Mouse (Mus musculus) granulocyte monocyte progenitor cell, adult 5-6 weeks (primary cell): ENCODE data around the gene Slc35b2. TPM values are rescaled to one million over a fixed set of nuclear protein-coding genes. Genes with fewer than 3 reads are reported as not detected.

Experiments used
- ATAC-seq: replicated peaks from 2 replicates; pipeline ENCODE4 v1.8.0; 2016; ENCODE audit warnings: mild to moderate bottlenecking, moderate TSS enrichment, inconsistent platforms; ENCODE audit not compliant: poor library complexity, severe bottlenecking
- total RNA-seq, 2 experiments: library from RNA; stranded (forward) in 1 of 2; stranded (reverse) in 1 of 2; fragments of 200-712, 200-1000 nt in 1 of 2; fragments of >200 nt in 1 of 2; fragmentation: Nextera tagmentation in 1 of 2; gene quantifications; 2 replicates each; pipeline ENCODE4 v1.2.3; 2014 to 2017

The Slc35b2 gene
- total RNA-seq, 2 experiments from 2014 or later, result 39.3 to 124 TPM

GRCm38 (mm10) chr17:45581567-45581983 lies 17.9 kb downstream of the Slc35b2 start:
- ATAC-seq, result peak; percentile 24

GRCm38 (mm10) chr17:45582188-45582587 lies 18.5 kb downstream of the Slc35b2 start:
- no peak for ATAC-seq

- ATAC-seq, result no peak
These were observed 19.2 kb downstream of the Slc35b2 start for GRCm38 (mm10) chr17:45582715-45583355.

- ATAC-seq, result peak; percentile 49
These were observed 20.6 kb downstream of the Slc35b2 start for GRCm38 (mm10) chr17:45584096-45584896.

DNA sequence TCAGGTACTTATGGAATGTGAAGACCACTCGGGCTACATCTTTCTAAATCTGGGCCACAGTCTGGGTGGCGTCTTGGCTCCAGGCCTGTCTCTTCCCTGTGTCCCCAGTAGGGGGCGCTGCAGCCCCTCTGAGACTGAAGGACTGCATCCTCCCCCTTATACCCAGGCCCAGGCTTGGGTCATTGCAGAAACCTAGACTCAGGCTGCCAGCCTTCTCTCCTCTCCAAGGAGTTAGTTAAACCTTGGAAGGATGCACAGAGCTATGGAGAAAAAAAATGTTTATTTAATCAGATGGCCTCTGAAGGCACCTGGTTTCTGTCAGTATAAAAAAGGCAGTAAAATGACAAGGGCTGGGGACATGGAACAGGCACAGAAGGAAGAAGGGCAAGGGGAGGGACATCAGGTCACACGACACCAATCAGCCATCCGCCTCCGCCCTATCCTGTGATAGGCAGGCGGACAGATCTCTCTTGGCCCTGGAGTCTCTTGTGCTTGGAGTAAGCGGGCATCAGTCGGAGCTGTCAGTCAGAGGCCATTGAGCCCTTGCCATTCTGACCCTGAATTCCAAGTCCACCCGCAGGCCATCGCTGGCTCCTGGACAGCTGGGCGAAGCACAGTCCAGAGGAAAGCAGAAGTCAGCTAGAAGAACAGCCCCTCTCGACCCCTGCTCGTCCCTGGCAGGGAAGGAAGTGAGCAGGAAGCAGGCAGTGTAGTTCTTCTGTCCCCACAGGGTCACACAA lies 21.4 kb downstream of the Slc35b2 start:
- ATAC-seq, result peak; percentile 53

GRCm38 (mm10) chr17:45585725-45586448 lies 22.2 kb downstream of the Slc35b2 start:
- ATAC-seq, result no peak

DNA sequence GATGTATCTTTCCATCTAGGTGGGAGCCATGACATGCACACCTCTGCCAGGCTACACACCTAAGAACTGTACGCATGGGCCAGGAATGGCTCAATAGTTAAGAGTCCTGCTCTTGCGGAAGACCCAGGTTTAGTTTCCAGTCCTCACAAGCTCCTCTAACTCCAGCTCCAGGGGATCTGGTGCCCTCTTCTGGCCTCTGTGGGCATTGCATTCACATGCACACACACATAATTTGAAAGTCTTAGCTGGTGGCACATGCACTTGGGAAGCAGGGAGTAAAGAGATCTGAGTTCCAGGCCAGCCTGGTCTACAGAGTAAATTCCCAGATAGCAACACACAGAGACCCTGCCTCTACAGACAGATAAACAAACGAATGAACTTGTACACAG lies 22.8 kb downstream of the Slc35b2 start:
- no peak for ATAC-seq

GRCm38 (mm10) chr17:45588370-45588769 lies 24.7 kb downstream of the Slc35b2 start:
- no peak for ATAC-seq

DNA sequence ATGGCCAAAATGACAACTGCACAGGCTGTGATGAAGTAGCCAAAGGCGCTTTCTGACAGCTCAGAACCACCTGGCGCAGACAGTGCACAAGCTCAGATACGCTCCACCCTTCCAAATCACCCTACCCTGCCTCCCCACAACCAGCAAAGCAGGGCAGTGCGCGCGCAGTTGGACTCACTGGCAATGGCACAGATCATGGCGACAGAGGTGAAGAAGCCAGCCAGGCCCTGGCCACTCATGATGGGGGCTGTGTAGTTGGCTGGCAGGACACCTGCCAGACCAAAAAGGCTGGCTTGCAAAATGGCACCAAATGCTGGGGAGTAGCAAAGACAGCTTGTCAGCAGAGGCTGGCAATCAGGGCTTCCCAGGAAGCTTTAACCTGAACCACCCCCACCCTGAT lies 25.6 kb downstream of the Slc35b2 start:
- ATAC-seq, result no peak

DNA sequence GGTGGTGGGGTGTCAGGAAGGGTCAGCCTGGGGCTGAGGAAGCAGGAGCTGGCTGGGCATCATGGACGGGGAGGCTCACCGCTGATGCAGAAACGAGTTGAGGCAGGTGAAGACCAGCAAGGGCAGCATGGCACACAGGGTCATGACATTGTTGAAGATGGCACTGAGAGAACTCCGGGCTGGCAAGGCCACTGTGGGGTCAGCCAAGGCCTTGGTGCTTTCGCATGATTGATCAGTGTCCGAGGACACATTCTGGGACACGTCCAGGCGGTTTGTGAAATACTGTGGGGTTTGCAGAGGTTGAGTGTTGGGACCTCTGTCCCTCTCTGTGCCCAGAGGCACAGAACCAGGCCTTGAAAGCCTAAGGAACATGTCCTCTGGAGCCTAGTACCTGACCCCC lies 26.2 kb downstream of the Slc35b2 start:
- no peak for ATAC-seq

DNA sequence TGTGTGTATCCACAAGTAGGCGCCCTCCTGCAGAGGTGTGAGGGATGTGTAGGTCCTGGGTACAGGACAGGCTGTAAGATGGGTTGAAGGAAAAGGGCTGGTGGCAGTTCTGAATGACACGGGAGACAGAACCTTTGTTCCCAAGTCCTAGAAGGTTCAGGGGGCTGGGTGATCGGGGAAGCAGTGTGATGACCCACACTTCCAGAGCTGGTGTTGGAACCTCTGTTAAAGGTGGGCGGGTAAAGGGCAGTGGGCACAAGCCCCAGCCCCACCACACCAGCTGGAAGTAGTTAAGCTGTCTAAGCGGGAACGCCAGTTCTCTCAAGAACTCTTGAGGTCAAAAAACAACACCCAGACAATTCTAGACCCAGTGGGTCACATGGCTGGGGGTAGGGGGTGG lies 26.7 kb downstream of the Slc35b2 start:
- no peak for ATAC-seq

- no peak for ATAC-seq
These were observed 28.3 kb downstream of the Slc35b2 start for GRCm38 (mm10) chr17:45591701-45592605.

DNA sequence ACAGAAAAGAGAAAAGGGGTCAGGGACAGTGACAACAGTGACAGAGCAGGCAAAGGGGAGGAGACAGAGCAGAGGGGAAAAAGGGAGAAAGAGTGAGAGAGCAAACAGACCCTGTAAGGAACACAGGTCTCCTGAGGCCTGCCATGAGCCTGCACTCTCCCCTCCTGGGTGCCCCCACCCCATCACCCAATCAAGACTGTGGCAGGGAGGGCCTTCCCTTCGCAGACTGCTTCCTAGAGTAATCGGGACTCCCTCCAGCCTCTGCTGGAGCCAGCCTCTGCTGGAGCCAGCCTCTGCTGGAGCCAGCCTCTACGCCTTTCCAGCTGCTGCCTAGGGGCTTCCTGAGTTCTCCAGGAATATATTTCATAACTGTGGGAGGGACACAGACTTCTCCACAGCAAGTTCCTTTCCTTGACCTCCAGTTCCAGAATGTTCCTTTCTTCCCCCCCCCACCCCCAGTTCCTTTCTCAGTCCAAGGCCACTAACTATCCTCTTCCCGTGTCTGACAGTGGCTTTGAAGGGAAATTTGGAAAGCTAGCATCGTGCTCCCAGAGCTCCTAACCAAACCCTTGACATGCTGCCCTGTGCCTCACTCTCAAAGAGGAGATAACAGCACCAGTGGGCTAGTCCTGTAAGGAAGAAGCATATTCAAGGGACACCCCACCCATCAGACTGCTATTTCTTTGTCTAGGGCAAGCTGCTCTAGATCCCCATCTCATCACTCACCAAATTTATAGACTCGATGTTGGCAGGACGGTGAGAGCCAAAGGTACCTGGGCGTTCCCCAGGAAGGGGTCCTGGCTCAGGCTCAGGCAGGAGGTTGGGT lies 29.1 kb downstream of the Slc35b2 start:
- no peak for ATAC-seq

DNA sequence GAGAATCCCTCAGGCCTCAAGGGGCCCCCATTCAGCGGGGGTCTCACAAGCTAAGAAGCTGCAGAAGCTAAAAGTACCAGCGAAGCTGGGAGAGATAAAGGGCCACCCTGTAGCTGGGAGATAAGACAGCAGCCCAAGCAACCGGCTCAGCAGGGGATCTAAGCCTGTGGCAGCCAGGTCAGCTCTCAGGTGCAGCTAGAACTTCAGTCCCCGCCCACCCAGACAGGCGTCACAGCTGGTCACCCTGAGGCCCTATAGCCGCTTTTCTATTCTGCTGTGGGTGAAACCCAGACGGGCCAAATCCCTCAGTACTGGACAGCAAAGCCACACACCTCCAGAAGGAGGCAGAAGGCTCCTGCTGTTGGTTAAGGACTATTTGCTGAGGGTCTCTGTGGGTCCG lies 29.8 kb downstream of the Slc35b2 start:
- no peak for ATAC-seq

DNA sequence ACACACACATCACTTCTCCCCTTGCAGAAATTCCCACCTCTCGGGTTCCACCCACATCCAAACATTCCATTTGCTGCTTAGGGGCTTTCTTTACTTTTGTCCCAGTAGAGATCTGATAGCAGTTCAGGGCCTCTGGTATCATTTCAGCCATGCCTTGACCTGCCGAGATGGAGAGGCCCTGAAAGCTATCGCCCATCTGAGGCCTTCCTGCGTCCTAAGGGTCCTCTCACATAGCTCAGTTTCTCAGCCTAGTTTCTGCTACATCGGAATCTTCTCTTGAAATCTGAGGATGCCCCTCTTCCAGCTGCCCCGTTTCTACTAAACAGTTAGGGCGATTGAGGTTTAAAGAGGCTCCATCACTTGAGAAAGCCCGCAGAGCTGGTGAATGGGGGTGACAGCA lies 30.5 kb downstream of the Slc35b2 start:
- no peak for ATAC-seq

- peak; percentile 65 for ATAC-seq
These were observed 31.4 kb downstream of the Slc35b2 start for GRCm38 (mm10) chr17:45594881-45595735.

- ATAC-seq, result no peak
These were observed 32.2 kb downstream of the Slc35b2 start for GRCm38 (mm10) chr17:45595736-45596390.
